Mouse (Mus musculus) spleen, adult 18-20 months (tissue): ENCODE results near the gene D630036H23Rik.
A peak's percentile ranks its signal among the peaks of the same experiment; 100 is the strongest.
"Not testable (repeated sequence)": the region's sequence is repeated elsewhere in the genome, so short reads cannot be mapped to it uniquely, and the experiment has no call there.

Source experiments
- DNase-seq, 2 experiments: peaks; one replicate each; pipeline ENCODE4 v3.0.0; 2022; ENCODE audit warnings: mixed read lengths in 2 of 2

The D630036H23Rik gene

GRCm38 (mm10) chr12:36381441-36382340 lies at the start of gene D630036H23Rik, which contains the start of gene Ispd:
Gene D630036H23Rik, minus strand, starts transcription at chr12:36382181.
Gene Ispd, plus strand, starts transcription at chr12:36381450.
- peak; percentile 66 to 73 for DNase-seq

GRCm38 (mm10) chr12:36426163-36427045 lies 44.4 kb upstream of the D630036H23Rik start:
- DNase-seq = no peak

GRCm38 (mm10) chr12:36425258-36425657 lies 43.3 kb upstream of the D630036H23Rik start:
- DNase-seq = no peak

- no peak for DNase-seq
Observed at GRCm38 (mm10) chr12:36423677-36424076, 41.7 kb upstream of the D630036H23Rik start.

GRCm38 (mm10) chr12:36395115-36395514 lies 13.1 kb upstream of the D630036H23Rik start:
- DNase-seq = no peak

GRCm38 (mm10) chr12:36386991-36387390 lies 5.0 kb upstream of the D630036H23Rik start:
- no peak for DNase-seq

GRCm38 (mm10) chr12:36385386-36385785 lies 3.4 kb upstream of the D630036H23Rik start:
- no peak for DNase-seq

- DNase-seq = no peak
Observed at GRCm38 (mm10) chr12:36380806-36381205, 1.2 kb downstream of the D630036H23Rik start.

GRCm38 (mm10) chr12:36380254-36380653 lies 1.7 kb downstream of the D630036H23Rik start:
- no peak for DNase-seq

- not testable (repeated sequence) for DNase-seq
Observed at GRCm38 (mm10) chr12:36376391-36376790, 5.6 kb downstream of the D630036H23Rik start.

GRCm38 (mm10) chr12:36373237-36373998 lies 8.6 kb downstream of the D630036H23Rik start:
- no peak for DNase-seq

GRCm38 (mm10) chr12:36364013-36364412 lies 18.0 kb downstream of the D630036H23Rik start:
- DNase-seq = no peak

GRCm38 (mm10) chr12:36360693-36361092 lies 21.3 kb downstream of the D630036H23Rik start:
- no peak for DNase-seq

GRCm38 (mm10) chr12:36360064-36360463 lies 21.9 kb downstream of the D630036H23Rik start:
- DNase-seq = no peak

- DNase-seq = no peak
Observed at GRCm38 (mm10) chr12:36344131-36344530, 37.9 kb downstream of the D630036H23Rik start.

- DNase-seq = no peak
Observed at GRCm38 (mm10) chr12:36333837-36334281, 48.1 kb downstream of the D630036H23Rik start.

- DNase-seq = no peak
Observed at GRCm38 (mm10) chr12:36332676-36333075, 49.3 kb downstream of the D630036H23Rik start.
